Mouse (Mus musculus): ENCODE measurements around the gene Neto2.

Gene Neto2

GRCm38 (mm10) chr8:85603203-85603895 is 97.4 kb downstream of the Neto2 start:
- DNase-seq (ENCODE audit: low spot score): peak; percentile 54

GRCm38 (mm10) chr8:85602737-85603136 is 98.0 kb downstream of the Neto2 start:
- no peak for DNase-seq (ENCODE audit: low spot score)

- no peak for DNase-seq (ENCODE audit: low spot score)
These were observed 99.0 kb downstream of the Neto2 start for GRCm38 (mm10) chr8:85601741-85602140.

- DNase-seq (ENCODE audit: low spot score): peak; percentile 40
These were observed 103.1 kb downstream of the Neto2 start for GRCm38 (mm10) chr8:85597413-85598191.

- DNase-seq (ENCODE audit: low spot score): peak; percentile 52
These were observed 105.3 kb downstream of the Neto2 start for GRCm38 (mm10) chr8:85595391-85595790.

- DNase-seq (ENCODE audit: low spot score): no peak
These were observed 105.7 kb downstream of the Neto2 start for GRCm38 (mm10) chr8:85594983-85595382.

- DNase-seq (ENCODE audit: low spot score): no peak
These were observed 107.4 kb downstream of the Neto2 start for GRCm38 (mm10) chr8:85593324-85593723.

GRCm38 (mm10) chr8:85591532-85591931 is 109.2 kb downstream of the Neto2 start:
- no peak for DNase-seq (ENCODE audit: low spot score)

- no peak for DNase-seq (ENCODE audit: low spot score)
These were observed 110.5 kb downstream of the Neto2 start for GRCm38 (mm10) chr8:85590258-85590657.

GRCm38 (mm10) chr8:85588596-85588995 is 112.1 kb downstream of the Neto2 start:
- DNase-seq (ENCODE audit: low spot score): no peak

Data from urinary bladder, postnatal 14 days (tissue).